Mouse (Mus musculus) heart, adult 10 weeks (tissue): ENCODE results near the gene Tbl1xr1. TPM values are rescaled to one million over a fixed set of nuclear protein-coding genes. Genes with fewer than 3 reads are reported as not detected.

ENCODE experiments used
- polyA plus RNA-seq: library from polyadenylated mRNA; stranded (reverse); fragments of 350-450 nt; fragmentation: Illumina TruSeq; extraction: RNeasy Lipid Tissue Mini Kit (QIAGEN cat#74804); gene quantifications from one replicate; pipeline ENCODE4 v1.2.3, GENCODE M21; 2014; ENCODE audit warnings: low read depth, low replicate concordance

Gene Tbl1xr1
- polyA plus RNA-seq: 15.8 TPM

DNA sequence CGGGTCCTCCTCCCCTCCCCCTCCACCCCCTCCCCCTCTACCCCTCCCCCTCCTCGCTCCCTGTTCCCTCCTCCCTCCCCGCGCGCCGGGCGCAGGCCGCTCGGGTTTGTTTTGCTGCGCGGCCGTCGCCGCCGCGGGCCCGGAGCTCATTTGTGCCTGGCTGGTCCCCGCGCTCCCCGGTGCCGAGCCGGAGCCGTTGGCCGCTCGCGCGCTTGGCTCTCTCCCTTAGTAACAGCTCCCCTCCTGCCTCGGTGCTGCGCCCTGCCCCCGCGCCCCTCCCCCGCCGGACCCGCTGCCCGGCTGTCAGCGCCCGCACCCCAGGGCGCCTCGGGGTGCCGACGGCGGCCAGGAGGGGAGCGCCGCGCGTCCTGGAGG, at the start of gene Tbl1xr1:
TSS of gene Tbl1xr1 (plus strand) at position 92 of the 375 bp plus-strand sequence.

